Mouse (Mus musculus): ENCODE measurements around the gene Fam167b.
A peak's percentile ranks its signal among the peaks of the same experiment; 100 is the strongest.

Gene Fam167b

DNA sequence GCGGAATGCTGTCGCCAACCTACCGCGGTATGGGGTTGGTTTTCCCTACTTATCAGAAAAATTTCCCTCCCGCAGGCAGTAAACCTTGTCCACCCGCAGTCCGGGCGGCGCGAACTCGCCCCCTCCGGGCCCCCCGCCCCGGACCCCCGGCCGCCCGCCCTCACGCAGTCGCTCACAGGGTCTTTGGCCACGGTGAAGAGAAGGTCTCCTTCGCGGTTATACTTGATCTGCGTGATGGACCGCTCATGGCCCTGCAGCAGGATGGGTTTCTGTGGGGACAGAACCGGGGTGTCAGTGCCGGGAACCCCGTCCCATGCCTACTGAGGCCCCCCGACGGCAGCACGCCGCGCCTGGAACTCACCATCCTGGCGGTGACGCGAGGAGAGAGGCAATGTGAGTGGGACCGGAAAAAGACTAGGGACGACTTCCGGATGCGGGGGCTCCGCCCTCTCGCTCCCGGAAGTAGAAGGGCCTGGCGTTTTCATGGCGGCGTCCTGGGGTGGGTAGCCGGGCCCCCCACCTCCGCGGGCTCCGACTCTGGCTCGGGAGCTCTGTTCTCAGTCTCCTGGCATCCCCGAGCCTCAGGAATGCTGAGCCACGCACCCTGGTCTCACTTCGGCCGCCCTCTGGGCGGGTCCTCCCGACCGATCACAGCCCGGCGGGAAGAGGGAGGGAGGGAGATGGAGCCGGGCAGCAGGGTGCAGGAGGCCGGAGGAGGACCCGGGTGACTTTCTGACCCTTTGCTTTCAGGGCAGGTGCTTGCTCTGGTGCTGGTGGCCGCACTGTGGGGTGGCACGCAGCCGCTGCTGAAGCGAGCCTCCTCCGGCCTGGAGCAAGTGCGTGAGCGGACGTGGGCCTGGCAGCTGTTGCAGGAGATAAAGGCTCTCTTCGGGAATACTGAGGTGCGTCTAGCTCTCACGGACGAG, 22.1 kb upstream of the Fam167b start, which contains the start of the genes Eif3i and Tmem234:
Gene Eif3i, minus strand, starts transcription at position 416 of the 926 bp plus-strand sequence.
Gene Tmem234, plus strand, starts transcription at position 436 of the 926 bp plus-strand sequence.
- peak; percentile 73 for DNase-seq

- DNase-seq, result no peak
Measured at GRCm38 (mm10) chr4:129588865-129589264, 10.5 kb upstream of the Fam167b start.

DNA sequence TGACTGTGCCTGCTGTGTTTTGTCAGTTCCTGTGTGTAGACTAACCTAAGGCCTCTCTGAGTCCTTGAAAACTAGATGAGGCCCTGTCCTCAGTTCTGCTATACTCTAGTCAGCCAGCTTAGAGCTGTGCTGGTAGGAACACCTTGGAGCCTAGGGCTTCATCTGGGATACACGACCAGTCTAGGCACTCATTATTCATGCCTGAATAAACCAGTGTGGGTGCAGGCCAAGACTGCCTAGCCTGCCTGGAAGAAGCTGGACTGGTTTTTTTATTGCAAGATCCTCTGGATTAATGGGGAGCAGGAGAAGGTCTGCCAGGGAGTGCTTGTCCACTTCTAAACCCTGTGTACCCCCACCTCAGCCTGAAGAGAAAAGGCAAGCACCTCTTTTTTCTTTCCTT, 8.6 kb upstream of the Fam167b start:
- no peak for DNase-seq

DNA sequence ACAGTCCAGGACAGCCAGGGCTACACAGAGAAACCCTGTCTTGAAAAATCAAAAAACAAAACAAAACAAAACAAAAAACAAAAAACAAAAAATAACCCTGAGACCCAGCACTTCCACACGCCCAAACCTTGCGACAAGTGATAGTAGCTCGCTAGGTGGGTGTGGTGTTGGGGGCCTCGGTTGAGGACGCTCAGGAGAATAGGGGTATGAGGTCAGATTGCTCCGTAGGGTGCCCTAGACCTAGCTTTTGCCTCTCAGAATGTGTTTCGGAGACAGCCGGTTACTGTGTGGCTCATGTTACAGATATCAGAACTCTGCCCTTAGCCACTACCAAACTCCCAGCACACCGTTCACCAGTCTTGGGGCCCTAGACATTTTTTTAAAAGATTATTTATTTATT, 7.4 kb upstream of the Fam167b start:
- no peak for DNase-seq

- peak; percentile 79 for DNase-seq
Measured at GRCm38 (mm10) chr4:129584884-129585608, 6.7 kb upstream of the Fam167b start.

- no peak for DNase-seq
Measured at GRCm38 (mm10) chr4:129584370-129584769, 6.0 kb upstream of the Fam167b start.

- DNase-seq, result no peak
Measured at GRCm38 (mm10) chr4:129582251-129582650, 3.9 kb upstream of the Fam167b start.

DNA sequence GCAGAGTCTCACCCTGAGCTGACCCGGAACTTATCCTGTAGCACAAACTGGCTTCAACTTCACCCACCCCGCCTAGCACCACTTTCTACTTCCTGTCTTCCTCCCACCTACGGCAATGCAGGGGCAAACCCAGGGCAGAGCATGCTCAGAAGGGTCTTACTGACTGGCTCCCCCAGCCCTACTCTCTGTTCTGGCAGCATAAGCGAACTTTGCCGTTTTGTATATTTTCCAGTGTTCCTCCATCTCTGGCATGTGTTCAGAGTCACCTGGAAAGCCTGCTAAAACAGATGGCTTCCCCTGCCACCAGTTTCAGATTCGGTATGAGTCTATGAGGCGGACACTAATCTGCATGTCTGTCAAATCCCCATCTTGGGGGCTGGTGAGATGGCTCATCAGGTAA, 2.0 kb upstream of the Fam167b start:
- DNase-seq, result peak; percentile 73

GRCm38 (mm10) chr4:129577688-129578087, 661 bp downstream of the Fam167b start:
- no peak for DNase-seq

- no peak for DNase-seq
Measured at GRCm38 (mm10) chr4:129576863-129577491, 1.4 kb downstream of the Fam167b start.

GRCm38 (mm10) chr4:129575171-129575844, 3.0 kb downstream of the Fam167b start:
- no peak for DNase-seq

GRCm38 (mm10) chr4:129573430-129573829, 4.9 kb downstream of the Fam167b start, which contains the start of gene Lck:
Lck (minus strand) TSS chr4:129573641.
- DNase-seq, result no peak

DNA sequence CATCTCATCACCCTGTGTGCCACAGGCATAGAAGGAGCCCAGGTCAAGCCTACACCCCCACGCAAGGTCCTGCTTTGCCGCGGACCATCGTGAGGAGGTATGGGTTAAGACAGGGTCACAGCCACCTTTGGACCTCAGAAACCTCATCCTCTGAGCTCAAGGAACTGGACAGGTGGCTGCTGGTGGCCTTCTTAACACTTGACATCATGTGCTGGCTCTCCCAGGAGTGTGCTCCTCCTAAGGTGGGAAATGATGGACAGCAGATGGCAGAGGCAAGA, 5.3 kb downstream of the Fam167b start:
- DNase-seq, result no peak

- no peak for DNase-seq
Measured at GRCm38 (mm10) chr4:129572236-129573092, 5.9 kb downstream of the Fam167b start.

- no peak for DNase-seq
Measured at GRCm38 (mm10) chr4:129571551-129572084, 6.7 kb downstream of the Fam167b start.

DNA sequence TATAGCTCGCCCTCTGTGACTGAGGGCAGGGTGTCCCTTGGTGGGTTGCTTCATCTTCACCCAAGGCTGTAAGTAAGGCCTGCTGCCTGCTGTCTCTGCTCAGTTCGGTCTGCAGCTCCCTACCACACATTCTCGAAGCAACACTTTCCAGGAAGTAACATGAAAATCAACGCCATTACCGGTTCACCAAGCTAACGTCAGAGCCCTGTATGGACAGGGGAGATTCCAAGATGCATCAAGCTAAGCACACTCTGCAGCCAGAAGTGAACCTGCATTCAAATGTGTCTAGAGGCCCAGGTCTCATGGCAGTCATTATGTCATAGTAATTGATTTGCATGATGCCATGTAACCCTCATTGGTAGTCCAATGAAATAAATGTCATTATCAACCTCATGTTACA, 8.3 kb downstream of the Fam167b start:
- no peak for DNase-seq

DNA sequence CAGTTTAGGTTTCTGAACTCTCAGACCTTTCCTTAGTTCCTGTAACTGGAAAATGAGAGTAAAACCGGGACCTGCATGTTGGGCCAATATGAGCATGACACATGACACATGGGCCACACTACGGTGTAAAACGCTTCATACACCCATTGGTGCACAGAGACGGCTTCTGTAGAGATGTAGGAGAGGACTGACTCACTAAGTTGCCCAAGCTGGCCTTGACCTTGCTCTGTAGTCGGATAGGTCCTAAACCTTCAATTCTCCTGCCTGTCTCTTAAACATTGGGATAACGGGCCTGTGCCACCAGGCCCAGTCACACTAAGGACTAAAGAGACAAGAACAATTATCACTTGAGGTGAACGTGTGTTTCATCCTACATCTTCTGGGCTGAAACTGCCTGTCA, 10.0 kb downstream of the Fam167b start:
- DNase-seq, result no peak

DNA sequence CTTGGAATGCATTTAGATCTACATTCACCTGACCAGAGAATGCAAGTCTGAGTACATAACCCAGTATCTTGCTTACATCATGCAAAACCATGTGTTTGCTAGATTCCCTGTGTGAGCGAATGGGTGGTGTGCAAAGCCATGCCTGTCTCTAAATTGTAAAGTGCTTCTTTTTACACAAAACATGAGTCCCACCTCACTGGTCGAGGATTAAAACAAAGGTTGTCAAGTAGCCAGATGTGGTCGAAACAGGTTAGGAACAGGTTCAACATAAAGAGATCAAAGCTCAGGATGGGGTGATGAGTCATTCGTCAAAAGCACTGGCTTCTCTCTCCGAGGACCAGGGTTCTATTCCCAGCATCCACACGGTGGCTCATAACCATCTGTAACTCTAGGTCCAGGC, 13.2 kb downstream of the Fam167b start:
- DNase-seq, result no peak

GRCm38 (mm10) chr4:129563718-129564117, 14.6 kb downstream of the Fam167b start:
- DNase-seq, result no peak

- no peak for DNase-seq
Measured at GRCm38 (mm10) chr4:129561184-129561583, 17.2 kb downstream of the Fam167b start.

- no peak for DNase-seq
Measured at GRCm38 (mm10) chr4:129558321-129558955, 19.9 kb downstream of the Fam167b start.

Data from cerebellum, adult 9-10 months (tissue).